16 mouse cellular contexts compared by ENCODE assay signal in the genomic region with DNA sequence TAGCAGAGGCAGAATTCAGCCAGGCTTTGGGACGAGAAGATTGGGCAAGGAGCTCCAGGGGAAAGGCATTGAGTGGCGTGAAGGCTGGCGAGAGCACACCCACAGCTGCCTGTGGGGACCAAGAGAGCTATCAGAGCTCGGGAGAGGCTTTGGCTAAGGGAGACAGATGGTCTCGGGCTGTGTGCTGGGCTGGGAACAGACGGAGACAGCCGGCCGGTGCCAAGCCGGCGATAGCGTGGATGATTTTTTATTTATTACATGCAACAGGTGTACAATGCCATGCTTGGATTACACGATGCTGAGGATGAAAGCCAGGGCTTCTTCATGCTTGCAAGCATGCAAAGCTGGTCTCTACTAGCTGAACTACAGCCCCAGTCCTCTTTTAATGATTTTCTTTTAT. TPM values are rescaled to one million over a fixed set of nuclear protein-coding genes. Genes with fewer than 3 reads are reported as not detected.
DNase-seq lines count a peak whose midpoint lies in the region; ATAC-seq and TF ChIP-seq lines count a peak whose summit lies in the region.
"Had no signal": no experiment of that assay in that cellular context is flagged by ENCODE, and none has a peak within 500 bp of the region (broad histone marks: within the 10 kb centered on the region; RNA-seq: fewer than 3 reads in every experiment).

No protein-coding gene starts in this region.

- H3K36me3 ChIP-seq in embryonic facial prominence, embryonic 14.5 days (ENCODE audit: control insufficient read depth, insufficient read depth, low read length), result no peaks in the 10 kb centered on the region
- H3K36me3 ChIP-seq in embryonic facial prominence, embryonic 10.5 days (replicated peaks), result no peaks in the 10 kb centered on the region
- no peaks in the 10 kb centered on the region for H3K36me3 ChIP-seq in limb, embryonic 14.5 days (ENCODE audit: control insufficient read depth, insufficient read depth, low read length)
- H3K36me3 ChIP-seq: embryonic facial prominence, embryonic 12.5 days; liver, embryonic 12.5 days had no signal

- no peak overlapping the region for H3K9ac ChIP-seq in embryonic facial prominence, embryonic 14.5 days (ENCODE audit: low read depth, low read length)
- no peak overlapping the region for H3K9ac ChIP-seq in limb, embryonic 14.5 days (ENCODE audit: low read depth, low read length, severe bottlenecking)
- H3K9ac ChIP-seq: embryonic facial prominence, embryonic 12.5 days; liver, embryonic 12.5 days had no signal

- no peak for TF ChIP-seq CTCF in cerebellum, adult 2 months (IDR thresholded peaks at IDR 0.05; ENCODE audit: borderline replicate concordance, insufficient read depth, low read depth, low read length)

- 0 out of 2 replicates have a peak, but pooled peaks cover 2% of the 10 kb centered on the region for H3K9me3 ChIP-seq in embryonic facial prominence, embryonic 14.5 days (ENCODE audit: control insufficient read depth, low read length)
- no peaks in the 10 kb centered on the region for H3K9me3 ChIP-seq in embryonic facial prominence, embryonic 10.5 days
- no peaks in the 10 kb centered on the region for H3K9me3 ChIP-seq in limb, embryonic 14.5 days (ENCODE audit: control insufficient read depth, low read length)
- H3K9me3 ChIP-seq: embryonic facial prominence, embryonic 12.5 days; liver, embryonic 12.5 days had no signal

- no peak overlapping the region for H3K4me3 ChIP-seq in embryonic facial prominence, embryonic 14.5 days (ENCODE audit: low read depth, low read length)
- H3K4me3 ChIP-seq in embryonic facial prominence, embryonic 10.5 days, result no peak overlapping the region
- H3K4me3 ChIP-seq in cerebellum, adult 2 months (replicated peaks; ENCODE audit: insufficient read depth, low read depth, low read length), result no peak overlapping the region
- no peak overlapping the region for H3K4me3 ChIP-seq in limb, embryonic 14.5 days (replicated peaks; ENCODE audit: low read length)
- H3K4me3 ChIP-seq: embryonic facial prominence, embryonic 12.5 days; layer of hippocampus, adult 2 months; liver, embryonic 12.5 days had no signal

- H3K4me1 ChIP-seq in embryonic facial prominence, embryonic 14.5 days (ENCODE audit: control insufficient read depth, insufficient read depth, low read length), result no peaks in the 10 kb centered on the region
- H3K4me1 ChIP-seq in embryonic facial prominence, embryonic 10.5 days, result 0 out of 2 replicates have a peak, but pooled peaks cover 2% of the 10 kb centered on the region
- no peaks in the 10 kb centered on the region for H3K4me1 ChIP-seq in cerebellum, adult 2 months (ENCODE audit: control insufficient read depth, insufficient read depth, low read length)
- no peaks in the 10 kb centered on the region for H3K4me1 ChIP-seq in limb, embryonic 14.5 days (ENCODE audit: control insufficient read depth, insufficient read depth, low read length)
- H3K4me1 ChIP-seq: embryonic facial prominence, embryonic 12.5 days; liver, embryonic 12.5 days had no signal

- no peak overlapping the region for H3K4me2 ChIP-seq in embryonic facial prominence, embryonic 14.5 days (ENCODE audit: low read depth, low read length)
- no peak overlapping the region for H3K4me2 ChIP-seq in limb, embryonic 14.5 days (replicated peaks; ENCODE audit: low read depth, low read length, severe bottlenecking)
- H3K4me2 ChIP-seq: embryonic facial prominence, embryonic 12.5 days; liver, embryonic 12.5 days had no signal

- DNase-seq in embryonic facial prominence, embryonic 14.5 days (ENCODE audit: low spot score), result peak; percentile 70
- DNase-seq in embryonic facial prominence, embryonic 10.5 days (ENCODE audit: low spot score), result no peak
- DNase-seq in layer of hippocampus, adult 11-12 months (ENCODE audit: low spot score), result peak; percentile 34
- DNase-seq in layer of hippocampus, adult 9-10 months (ENCODE audit: low spot score), result no peak
- peak; percentile 66 to 78 for DNase-seq in cerebellum, adult 2 months
- peak; percentile 45 for DNase-seq in limb, embryonic 14.5 days (ENCODE audit: low spot score)
- DNase-seq in heart, adult 9 months (ENCODE audit: low spot score in 2 of 2), result no peak
- DNase-seq in ovary, postnatal 14 days (ENCODE audit: low spot score), result no peak
- DNase-seq: kidney, adult 11 months; right cerebral cortex, postnatal 4 days had no signal

- H3K27ac ChIP-seq in embryonic facial prominence, embryonic 14.5 days (replicated peaks; ENCODE audit: low read depth, low read length), result no peak overlapping the region
- no peak overlapping the region for H3K27ac ChIP-seq in embryonic facial prominence, embryonic 10.5 days (replicated peaks)
- no peak overlapping the region for H3K27ac ChIP-seq in cerebellum, adult 2 months (ENCODE audit: insufficient read depth, low read length)
- no peak overlapping the region for H3K27ac ChIP-seq in limb, embryonic 14.5 days (replicated peaks; ENCODE audit: low read depth, low read length)
- H3K27ac ChIP-seq: embryonic facial prominence, embryonic 12.5 days; layer of hippocampus, adult 2 months; liver, embryonic 12.5 days; macrophage; stomach, postnatal 0 days had no signal

- H3K27me3 ChIP-seq in embryonic facial prominence, embryonic 14.5 days (replicated peaks; ENCODE audit: control insufficient read depth, insufficient read depth, low read length), result no peaks in the 10 kb centered on the region
- no peaks in the 10 kb centered on the region for H3K27me3 ChIP-seq in embryonic facial prominence, embryonic 10.5 days (replicated peaks; ENCODE audit: low read depth, poor library complexity, severe bottlenecking)
- H3K27me3 ChIP-seq in cerebellum, adult 2 months (ENCODE audit: control insufficient read depth, insufficient read depth, low read length), result no peaks in the 10 kb centered on the region
- no peaks in the 10 kb centered on the region for H3K27me3 ChIP-seq in limb, embryonic 14.5 days (ENCODE audit: control insufficient read depth, insufficient read depth, low read length)
- H3K27me3 ChIP-seq: embryonic facial prominence, embryonic 12.5 days; liver, embryonic 12.5 days had no signal

- peak; percentile 90 for ATAC-seq in embryonic facial prominence, embryonic 14.5 days (ENCODE audit: low read depth)
- peak; percentile 87 for ATAC-seq in limb, embryonic 14.5 days (ENCODE audit: low FRiP score, low read depth)
- ATAC-seq: activated CD4-positive, CD25-positive, alpha-beta regulatory T cell, adult 4 months; liver, embryonic 12.5 days had no signal

- no peak for TF ChIP-seq POLR2A in cerebellum, adult 2 months (IDR thresholded peaks at IDR 0.05; ENCODE audit: borderline replicate concordance, insufficient read depth, low read length)
- TF ChIP-seq POLR2A in limb, embryonic 14.5 days (IDR thresholded peaks at IDR 0.05; ENCODE audit: borderline replicate concordance, extremely low read depth, insufficient read depth, insufficient read length), result no peak

- 86% methylated on average over 12 of the region's 12 CpGs for WGBS in embryonic facial prominence, embryonic 14.5 days
- WGBS in embryonic facial prominence, embryonic 10.5 days, result 85% methylated on average over 12 of the region's 12 CpGs
- 12% methylated on average over 12 of the region's 12 CpGs for whole genome bisulfite sequencing in cerebellum, adult 2 months
- 78% methylated on average over 12 of the region's 12 CpGs for WGBS in limb, embryonic 14.5 days

RNA-seq across cellular contexts. Expression of a gene that starts 22.2 kb away (rescaled TPM):
- polyA plus RNA-seq in embryonic facial prominence, embryonic 14.5 days (2014; fragmentation: Nextera tagmentation; extraction: Ambion mirVana), result 391 and 411 TPM in 2 replicates
- polyA plus RNA-seq in embryonic facial prominence, embryonic 10.5 days (2016; fragmentation: Nextera tagmentation; extraction: Ambion mirVana), result 69.6 and 77.8 TPM in 2 replicates
- 12.7 and 13.6 TPM in 2 replicates for polyA plus RNA-seq in cerebellum, adult 2 months (2012; rRNA removed)
- 841 and 1,093 TPM in 2 replicates for polyA plus RNA-seq in limb, embryonic 14.5 days (2012; rRNA removed)
- polyA plus RNA-seq in limb, embryonic 14.5 days (2014; fragmentation: Nextera tagmentation; extraction: Ambion mirVana), result 298 and 354 TPM in 2 replicates

Comparison
In these comparisons a context has a peak if more than half of its experiments do, and no peak if none do; other contexts are left out.
1. DNase-seq: peak in embryonic facial prominence, embryonic 14.5 days (single experiment), layer of hippocampus, adult 11-12 months (single experiment), cerebellum, adult 2 months (2 of 2) and limb, embryonic 14.5 days (single experiment); none in embryonic facial prominence, embryonic 10.5 days (single experiment), layer of hippocampus, adult 9-10 months (single experiment), heart, adult 9 months (0 of 2) and ovary, postnatal 14 days (single experiment).